Mouse (Mus musculus) embryo, embryonic 10.5 days (tissue): ENCODE data around the gene Rbfox3.
A peak's percentile ranks its signal among the peaks of the same experiment; 100 is the strongest.

Experiments
- DNase-seq: peaks from one replicate; pipeline ENCODE4 v3.0.0-alpha.2; 2015; ENCODE audit warnings: low spot score

Rbfox3 gene

DNA sequence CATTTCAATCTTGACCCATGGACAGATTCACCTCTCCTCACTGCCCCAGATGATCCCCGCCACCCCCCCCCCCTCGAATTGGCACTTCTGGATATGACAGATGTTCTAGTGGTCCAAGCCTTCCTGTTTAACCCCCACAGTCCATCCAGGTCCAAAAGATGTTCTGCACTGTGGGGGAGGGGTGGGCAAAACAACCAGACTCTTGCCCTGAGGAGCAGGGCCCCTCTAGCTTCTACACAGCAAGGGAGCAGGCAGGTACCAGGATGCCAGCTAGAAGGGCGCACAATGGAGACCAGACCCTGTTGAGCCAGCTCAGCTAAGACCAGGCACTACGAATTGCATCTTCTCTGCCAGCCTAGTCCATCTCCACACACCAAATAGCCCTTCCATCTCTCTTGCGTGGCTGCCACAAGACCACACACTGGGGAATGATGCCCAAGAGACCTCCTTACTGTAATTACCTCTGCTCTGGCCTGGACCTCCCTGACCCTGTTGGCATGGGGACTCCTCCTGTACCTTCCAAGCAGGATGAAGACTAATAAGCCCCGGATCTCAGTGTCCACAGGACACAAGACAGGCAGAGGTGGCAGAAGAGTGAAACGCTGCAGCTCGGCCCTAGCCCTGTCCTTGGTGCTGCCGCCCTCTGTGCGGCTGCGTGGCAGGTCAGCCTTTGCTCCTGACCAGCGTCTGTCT lies 5.1 kb downstream of the Rbfox3 start:
- peak; percentile 64 for DNase-seq

DNA sequence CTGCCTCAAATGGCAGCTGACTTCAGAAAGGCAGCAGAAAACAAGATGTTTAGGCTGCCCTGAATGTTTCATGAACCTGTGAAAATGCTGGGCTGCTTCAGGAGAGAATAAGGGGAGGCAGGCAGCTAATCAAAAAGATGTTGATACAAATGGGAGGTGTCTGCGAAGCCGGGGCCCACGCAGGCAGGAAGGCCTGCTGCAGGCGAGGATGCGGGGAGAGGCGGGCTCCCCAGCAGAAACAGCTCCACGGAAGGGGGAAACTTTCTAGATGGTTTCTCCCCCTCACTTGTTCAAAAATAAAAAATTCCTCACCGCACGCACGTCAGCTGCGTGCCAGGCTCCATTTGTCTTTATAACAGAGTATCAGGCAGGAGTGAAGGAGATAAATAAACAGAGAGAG lies 5.7 kb downstream of the Rbfox3 start:
- DNase-seq, result no peak

DNA sequence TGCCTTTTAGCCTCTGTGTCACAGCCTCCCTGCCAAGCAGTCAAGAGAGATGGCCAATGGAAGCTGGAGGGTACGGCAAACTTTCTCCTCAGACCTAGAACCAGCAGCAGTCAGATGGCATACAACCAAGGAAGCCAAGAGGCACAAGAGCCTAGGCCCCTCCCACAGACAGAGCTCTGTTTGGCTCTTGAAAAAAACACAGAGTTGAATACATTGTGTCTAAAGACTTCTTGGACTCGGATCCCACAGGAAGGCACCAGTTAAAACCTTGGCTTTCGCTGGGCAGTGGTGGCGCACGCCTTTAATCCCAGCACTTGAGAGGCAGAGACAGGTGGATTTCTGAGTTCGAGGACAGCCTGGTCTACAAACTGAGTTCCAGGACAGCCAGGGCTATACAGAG lies 7.1 kb downstream of the Rbfox3 start:
- no peak for DNase-seq

DNA sequence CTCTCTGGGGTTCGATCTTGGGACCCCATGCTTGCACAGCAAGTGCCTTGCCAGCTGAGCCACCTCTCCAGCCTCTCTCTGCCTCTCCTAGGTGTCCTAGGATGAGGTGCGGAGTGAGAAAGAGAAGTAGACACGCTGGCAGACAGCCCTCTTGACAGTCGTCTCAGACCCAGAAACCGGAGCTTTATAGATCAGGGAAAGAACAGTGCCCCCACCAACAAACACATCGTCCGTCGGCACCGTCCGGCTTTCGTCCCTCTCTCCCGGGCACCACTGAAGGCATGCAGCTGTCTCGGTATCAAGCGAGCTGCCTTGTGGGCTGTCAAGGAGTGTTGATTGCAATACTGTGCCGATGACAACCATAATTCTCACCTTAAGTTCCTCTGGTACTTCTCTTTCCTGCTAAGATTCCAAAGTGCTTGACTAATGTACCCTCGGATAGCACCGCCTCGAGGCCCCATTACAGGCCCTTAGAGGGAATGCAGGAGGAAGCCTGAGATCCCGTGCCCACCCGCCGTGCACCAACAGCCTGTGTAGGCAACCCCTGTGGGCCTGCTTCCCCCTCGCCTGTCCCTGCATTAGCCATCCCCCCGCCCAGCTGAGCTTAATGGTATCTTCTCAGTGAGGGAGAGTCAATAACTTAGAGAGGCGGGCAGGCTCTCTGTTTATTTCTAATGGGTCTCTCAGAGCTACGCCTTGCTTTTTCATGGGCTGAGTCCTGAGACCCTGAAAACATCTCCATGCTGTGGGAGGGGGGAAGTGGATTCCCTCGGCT lies 11.4 kb downstream of the Rbfox3 start:
- DNase-seq, result peak; percentile 35

DNA sequence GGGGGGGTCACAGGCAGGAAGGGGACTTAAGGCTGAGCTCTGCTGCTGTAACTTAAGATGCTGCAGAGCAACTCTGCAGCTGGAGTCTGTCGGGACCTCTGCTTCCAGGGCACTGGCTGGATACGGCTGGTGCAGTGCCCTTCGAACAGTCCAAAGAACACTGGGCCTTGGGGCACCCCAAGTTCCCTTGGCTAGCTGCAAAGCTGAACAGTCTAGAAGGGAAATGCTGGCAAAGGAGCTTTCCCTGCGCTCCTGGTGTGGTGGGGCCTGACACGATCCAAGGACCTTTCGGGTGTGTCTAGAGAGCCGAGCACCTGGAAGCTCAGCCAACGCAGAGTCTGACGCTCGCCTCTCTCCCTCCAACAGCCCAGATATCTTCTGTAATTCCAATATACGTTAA lies 12.8 kb downstream of the Rbfox3 start:
- no peak for DNase-seq

DNA sequence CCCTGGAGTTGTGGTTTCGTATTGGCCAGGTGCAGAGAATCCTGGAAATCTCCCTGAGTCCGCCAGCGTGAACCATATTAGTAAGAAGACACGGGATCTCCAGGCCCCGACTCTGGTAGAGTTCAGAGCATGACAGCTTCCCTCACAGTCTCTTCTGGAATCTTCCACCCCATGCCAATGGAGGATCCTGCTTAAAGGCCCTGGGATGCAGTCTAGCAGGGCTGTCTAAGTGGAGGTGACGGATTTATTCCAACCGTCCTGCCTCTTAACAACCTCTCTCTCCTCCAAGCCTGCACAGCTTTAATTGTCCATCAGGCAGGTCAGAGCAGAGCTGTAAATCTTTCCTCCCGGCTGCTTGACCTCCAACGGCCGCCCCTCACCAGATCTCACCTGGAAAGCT lies 13.2 kb downstream of the Rbfox3 start:
- DNase-seq, result peak; percentile 33

DNA sequence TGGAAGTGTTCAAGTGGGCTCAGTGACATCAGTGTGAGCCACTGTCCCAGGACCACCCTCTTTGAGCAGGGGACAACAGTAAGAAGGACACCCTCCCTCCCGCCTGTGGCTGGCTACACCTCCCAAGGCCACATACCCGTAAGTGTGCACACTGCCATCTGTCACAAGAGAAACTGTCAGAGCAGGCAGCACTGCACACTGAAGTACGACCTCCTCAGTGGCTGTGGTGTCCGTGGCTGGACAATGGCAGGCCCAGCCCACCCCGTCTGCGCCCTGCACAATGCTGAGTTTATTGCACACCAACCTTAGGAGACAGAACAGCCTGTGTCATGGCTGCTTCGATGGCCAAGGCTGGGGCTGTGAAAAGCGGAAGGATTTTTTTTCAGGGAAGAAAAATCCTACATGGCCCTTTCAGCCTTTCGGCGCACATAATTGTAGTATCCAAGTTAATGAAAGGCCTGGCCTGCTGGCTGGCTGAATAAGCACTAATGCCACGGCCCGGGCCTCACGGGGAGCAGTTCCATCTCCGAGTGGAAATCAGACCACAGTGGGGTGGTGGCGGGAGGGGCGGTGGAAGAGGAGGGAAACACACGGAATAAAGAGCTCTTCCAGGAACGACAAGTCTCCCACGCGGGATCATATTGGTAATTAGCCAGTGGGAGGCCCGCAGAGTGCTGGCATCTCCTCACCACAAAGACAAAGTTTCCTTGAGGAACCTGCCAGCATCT lies 14.1 kb downstream of the Rbfox3 start:
- no peak for DNase-seq

DNA sequence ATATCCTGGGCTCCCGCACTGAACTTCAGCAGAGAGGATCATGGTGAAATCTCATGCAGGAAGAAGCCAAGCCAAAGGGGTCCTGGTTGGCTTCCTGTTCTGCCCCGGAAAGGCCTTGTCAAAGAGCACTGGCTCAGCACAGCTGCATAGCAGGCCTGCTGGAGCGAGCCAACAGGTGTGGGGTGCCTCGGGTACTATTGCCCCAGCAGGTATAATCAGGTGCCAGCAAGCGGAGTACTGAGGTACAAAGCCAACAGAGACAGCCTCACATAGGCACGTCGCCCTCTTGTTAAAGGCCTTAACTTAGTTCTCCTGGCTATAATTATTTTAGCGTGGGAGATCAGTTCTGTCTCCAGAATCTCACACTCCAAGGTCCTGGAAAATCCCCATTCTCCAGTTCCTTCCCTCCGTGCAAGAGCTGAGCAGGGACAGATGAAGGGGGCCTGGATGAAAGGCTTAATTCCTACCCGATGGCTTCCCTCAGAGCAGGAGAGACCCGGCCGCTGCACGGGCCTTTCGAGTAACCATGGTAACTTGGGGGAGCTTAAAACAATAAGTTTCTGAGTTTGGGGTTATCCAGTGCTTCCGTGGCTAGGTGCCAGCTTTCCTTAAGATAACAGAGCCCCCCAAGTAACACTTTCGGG lies 15.2 kb downstream of the Rbfox3 start:
- peak; percentile 41 for DNase-seq

DNA sequence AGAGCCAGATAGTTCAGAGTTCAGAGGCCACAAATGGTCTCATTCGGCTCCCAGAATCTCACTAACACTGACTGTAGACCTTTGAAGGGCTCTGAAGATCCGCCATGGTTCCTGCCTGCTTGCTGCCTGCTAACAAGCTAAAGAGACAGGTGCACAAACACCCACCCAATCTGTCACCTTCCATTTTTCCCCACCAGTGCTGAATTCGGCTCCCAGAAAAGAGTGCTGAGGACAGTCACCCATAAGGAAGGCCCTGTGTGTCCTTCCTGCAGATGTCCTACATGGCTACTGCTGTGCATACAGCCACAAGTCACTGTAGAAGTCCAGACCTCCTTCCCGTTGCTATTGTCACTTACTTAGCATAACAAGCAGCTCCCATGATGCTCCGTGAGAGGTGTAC lies 16.6 kb downstream of the Rbfox3 start:
- no peak for DNase-seq

DNA sequence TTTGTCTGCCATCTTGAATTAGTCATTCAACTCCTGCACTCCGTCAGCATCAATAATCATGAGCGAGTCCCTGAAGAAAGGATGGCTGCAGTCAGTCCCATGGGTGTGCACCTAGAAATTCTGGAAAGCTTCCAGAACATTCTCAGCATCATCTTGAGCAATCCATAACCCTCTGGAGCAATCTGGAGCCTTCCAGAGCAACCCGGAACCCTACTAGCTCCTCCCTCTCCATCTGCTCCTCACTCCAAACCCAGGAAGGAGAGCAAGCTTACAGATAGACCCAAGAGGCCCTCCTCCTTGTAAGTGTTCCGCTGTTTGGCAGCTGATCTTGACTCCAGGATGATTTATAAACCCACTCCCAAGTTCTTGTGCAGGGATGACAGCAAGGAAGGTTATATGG lies 17.2 kb downstream of the Rbfox3 start:
- DNase-seq, result no peak

DNA sequence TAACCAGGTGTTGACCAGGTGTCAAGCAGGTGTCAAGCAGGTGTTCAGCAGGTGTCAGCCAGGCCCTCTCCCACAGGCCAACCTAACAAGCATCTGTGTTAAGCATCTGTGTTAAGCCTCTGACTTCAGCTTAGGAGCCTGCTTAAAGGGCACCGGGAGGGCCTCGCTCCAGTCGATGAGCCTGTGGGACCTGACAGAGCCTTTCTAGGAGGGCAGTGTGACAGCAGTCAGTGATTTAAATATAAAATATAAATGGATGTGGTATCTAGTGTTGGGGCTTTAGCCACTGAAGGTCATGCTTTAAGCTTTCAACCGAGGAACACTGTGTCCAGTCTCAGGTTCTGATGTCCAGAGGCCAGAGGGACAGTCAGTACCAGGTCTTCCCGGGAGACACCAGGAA lies 18.5 kb downstream of the Rbfox3 start:
- no peak for DNase-seq

DNA sequence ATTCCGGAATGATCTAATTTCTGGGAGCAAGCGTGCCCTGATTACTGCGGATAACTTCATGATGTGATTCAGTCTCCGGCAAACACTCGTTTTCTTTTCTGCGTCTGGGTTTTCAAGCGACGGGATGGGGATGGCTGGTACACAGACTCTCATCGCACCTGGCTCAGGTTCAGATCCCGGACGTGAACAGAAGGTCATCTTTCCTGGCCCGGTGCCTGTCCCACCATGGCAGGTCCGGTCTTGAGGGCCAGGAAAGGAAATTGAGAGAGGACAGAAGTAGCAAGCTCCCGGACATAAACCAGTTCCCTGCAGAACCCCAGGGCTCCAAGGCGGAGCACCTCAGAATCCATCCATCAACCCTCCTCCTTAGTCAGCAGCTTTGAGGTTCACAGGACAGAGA lies 19.9 kb downstream of the Rbfox3 start:
- DNase-seq, result no peak

DNA sequence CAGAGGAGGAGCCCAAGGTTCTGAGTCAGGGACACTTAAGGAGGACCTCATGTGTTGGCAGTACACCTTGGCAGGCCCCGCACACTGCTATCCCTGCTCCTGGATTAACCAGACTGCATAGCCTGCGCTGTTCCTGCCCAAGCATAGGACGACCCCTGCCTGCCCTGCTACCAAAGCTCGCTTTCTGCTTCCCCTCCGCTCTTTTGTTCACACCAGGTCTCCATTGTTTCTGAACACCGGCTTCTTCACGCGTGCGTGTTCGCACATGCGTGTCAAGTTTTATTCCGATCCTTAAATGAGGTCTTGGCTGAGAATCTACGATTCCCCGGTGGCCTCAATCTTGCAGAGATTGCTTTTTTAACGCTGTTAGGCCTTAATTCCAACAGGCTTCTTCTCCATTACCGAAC lies 20.4 kb downstream of the Rbfox3 start:
- DNase-seq, result no peak

DNA sequence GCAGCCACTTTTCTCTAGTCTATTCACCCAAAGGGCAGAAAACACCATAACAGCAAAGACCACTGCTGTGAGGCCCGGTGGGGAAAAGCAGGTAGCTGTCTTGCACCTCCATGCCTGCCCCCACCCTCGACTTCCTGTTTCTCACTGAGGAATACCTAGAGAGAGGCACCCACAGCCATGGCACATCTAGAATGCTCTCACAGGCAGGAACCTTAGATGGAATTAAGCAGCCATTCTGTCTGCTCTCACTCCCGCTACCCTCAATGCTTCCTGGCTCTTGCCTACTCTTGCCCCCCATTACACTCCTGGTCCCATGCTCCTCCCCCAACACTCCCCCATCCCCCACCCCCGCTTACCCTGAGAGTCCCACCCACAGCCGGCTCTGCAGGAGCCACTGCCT lies 20.9 kb downstream of the Rbfox3 start:
- no peak for DNase-seq

DNA sequence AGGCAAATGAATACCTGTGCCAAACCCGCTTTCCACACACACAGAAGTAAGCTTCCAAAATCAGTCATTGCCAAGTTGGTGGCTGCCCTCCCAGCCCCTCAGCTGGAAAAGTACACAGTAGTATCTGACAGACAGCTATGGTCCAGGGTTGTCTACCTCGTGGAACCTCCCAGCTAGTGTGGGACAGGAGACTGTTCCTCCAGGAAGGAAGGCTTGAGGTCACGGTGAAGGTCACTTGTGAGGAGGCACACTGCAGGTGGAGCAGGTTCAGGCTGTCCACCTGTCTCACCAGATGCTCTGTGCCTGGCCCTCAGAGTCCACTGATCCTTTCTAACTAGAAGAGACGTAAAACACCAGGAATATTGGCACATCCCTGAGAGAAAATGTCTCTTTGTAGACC lies 21.9 kb downstream of the Rbfox3 start:
- DNase-seq, result no peak

DNA sequence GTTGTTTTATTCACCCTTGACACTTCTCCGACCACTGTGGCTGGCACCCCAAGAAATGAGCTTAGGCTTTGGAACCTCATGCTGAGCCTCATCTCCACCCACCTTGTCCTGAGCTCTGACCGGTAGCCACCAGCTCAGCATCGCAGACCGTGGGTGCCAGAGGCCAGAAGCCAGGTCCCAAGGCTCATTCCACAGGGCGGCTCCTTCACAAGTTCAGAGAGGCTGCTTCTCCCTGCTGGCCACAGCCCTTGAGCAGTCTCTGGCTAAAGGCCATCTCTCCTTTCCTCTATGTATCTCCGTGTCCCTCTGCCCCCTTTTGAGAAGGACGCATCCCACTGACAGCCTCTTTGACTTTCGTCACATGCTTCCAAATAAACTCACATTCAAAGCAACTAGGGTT lies 23.0 kb downstream of the Rbfox3 start:
- no peak for DNase-seq

DNA sequence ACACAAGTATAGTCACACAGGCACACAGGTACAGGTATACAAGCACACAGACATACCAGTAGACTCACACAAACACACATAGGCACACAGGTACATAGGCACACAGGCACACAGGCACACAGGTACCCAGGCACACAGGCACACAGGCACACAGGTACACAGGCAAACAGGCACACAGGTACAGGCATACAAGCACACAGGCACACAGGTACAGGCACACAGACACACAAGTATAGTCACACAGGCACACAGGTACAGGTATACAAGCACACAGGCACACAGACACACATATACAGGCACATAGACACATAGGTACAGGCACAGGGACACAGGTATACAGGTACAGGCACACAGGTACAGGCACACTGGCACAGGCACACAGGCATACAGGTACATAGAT lies 24.2 kb downstream of the Rbfox3 start:
- DNase-seq, result no peak

DNA sequence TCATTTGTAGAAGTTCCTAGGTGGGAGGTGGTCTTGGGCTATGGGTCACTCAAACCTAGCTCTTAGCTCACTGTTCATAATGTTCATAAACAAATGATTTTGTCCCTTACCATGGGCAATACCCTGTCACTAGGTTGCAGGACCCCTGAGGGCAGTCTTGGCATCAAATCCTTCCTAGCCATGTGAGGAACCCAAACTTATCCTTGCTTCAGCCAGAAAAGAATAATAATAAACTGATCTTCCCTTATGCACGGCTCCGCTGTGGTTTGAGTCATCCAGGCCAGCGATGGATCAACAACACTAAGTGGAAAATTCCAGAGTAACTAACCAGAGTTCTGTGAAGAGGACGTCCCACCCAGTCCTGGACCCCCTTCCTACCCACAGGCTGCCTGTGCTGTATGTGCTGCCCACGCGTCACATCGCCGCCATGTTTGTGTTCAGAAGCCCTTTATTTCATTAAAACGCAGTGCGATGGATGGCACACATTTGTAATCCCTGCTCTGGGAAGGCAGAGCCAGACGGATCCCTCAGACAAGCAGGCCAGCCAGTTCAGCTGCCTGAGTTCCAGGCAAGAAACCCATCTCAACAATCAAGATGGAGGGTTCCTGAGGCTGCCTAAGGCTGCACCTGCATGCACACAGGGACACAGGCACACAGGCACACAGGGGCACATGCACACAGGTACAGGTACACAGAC lies 25.0 kb downstream of the Rbfox3 start:
- DNase-seq, result no peak

DNA sequence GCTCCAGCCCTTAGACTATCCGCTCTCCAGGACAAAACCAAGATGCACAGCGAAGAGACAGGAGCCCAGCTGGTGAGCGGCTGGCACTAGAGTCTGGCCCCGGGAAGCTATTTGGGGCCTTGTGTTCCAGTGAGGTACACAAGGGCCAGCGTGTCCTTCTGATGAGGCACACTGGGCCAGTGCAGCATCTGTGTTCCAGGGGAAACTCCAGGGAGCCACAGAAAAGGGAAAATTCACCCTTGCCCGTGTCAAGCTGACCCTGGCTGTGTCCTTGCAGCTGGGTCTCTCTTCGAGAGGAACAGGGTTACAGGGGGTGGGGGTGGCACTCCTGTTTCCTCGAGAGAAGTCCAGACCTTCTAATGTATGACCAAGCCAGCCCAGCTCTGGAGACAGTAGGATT lies 25.8 kb downstream of the Rbfox3 start:
- DNase-seq, result no peak

DNA sequence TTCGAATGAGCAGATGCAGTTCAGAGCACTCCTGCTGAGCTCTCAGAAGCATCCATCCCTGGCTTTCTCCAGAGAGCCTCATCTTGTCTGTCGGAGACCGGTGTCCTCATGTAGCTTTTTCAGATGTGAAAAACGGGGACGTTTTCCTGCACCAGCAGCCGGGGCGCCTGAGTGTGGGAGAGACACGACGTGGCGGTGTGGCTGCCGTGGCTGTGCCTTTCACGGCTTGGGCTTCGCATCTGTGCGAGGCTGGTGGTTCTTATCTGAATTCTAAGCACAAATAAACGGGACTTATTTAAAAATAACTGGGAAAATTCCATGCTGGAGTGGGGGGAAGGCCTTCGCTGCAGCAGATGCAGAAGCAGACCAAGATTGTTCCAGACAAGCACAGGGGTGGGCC lies 26.3 kb downstream of the Rbfox3 start:
- DNase-seq, result no peak

DNA sequence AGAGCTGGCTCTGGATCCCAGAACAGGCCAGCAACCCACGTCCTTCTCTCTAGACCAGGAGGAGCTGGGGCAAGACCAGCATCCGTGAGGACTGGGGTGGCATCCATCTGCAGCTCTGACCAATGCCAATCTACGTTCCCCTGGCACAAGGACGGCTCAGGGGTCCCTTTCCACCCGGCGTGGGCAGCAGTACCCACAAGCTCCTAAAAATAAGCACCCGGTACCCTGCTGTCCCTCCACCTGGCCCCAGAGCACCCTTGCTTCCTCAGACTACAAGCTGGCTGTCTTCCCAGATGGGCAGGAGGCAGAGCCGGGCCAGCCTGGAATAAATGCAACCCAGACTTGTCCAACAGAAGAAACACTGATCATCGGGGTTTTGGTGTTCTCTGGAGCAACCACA lies 28.3 kb downstream of the Rbfox3 start:
- no peak for DNase-seq
